Mouse (Mus musculus) layer of hippocampus, postnatal 14 days (tissue): ENCODE data around the gene Vwde. TPM values are rescaled to one million over a fixed set of nuclear protein-coding genes. Genes with fewer than 3 reads are reported as not detected.

Experiments used
- DNase-seq, 2 experiments: peaks; one replicate each; pipeline ENCODE4 v3.0.0; 2021 to 2022; ENCODE audit warnings: low spot score in 2 of 2, mixed read lengths in 1 of 2
- long read RNA-seq, 2 experiments: library from polyadenylated mRNA; stranded (forward); transcript quantifications; one replicate each; pipeline ENCODE4 v2.0.0; 2021
- total RNA-seq, 2 experiments: library from RNA; stranded (reverse); gene quantifications; 2 replicates each; pipeline ENCODE4 v1.2.3; 2021

The Vwde gene
- under 1 TPM in 1 of 2 experiments, not detected in 1; 0.07 TPM for total RNA-seq
- long read RNA-seq, experiment 1, result 0 reads
- long read RNA-seq, experiment 2, result 0 reads

- no peak for DNase-seq
Observed at GRCm38 (mm10) chr6:13224596-13225227, at the start of gene Vwde. Gene Vwde (minus strand): TSS chr6:13224965.

DNA sequence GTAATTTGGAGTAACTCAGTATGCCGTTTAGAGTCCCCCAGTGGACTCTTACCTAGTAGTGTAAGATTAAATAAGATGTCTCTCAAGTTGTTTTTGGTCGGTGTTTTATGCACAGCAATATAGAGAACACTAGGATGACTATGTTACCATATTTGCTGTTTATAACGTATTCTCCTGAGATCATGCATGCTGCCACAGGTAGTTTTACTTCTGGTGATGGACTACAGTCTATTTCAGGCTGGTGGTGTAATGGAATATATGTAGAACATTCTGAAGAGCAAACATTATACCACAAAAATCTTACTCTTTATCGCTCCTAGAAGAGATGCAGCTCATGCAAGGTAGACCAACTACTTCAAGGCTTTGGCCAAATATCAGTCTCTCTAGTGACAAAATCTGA lies 30.6 kb upstream of the Vwde start:
- no peak for DNase-seq

- no peak for DNase-seq
Observed at GRCm38 (mm10) chr6:13248317-13248969, 23.7 kb upstream of the Vwde start.

DNA sequence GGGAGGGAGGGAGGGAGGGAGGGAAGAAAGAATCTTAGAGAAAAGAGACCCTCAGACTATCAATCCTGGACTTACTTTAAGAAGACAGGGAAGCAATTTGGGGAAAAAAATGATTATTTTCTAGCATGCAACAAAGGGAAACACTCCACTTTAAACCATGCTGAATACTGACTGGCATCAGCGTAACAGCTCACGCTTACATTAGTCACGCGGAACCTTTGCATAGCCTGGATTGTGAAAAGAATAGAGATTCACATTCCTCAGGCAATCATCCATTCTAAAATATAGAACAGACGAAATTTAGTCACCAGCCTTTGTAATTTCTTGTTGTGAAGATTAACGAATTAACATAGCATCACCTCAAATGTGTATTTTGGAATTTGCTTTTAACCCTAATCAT lies 18.6 kb downstream of the Vwde start:
- no peak for DNase-seq

DNA sequence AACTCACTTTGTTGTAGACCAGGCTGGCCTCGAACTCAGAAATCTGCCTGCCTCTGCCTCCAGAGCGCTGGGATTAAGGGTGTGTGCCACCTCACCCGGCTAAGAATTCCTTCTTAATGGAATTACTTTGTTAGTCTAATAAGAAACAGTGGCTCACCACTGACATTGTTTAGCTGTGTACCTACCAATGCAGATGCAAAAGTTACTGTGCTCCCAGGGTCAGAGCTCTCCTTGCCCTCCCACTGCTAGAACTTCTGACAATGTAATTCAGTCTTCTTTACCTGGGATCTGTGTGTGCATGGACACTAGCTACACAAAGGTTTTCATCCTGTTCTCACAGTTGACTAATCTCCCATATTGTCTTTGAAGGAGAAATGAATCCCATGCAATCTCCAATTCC lies 27.3 kb downstream of the Vwde start:
- DNase-seq, result no peak

GRCm38 (mm10) chr6:13186836-13187235 lies 37.9 kb downstream of the Vwde start:
- DNase-seq, result no peak

- DNase-seq, result no peak
Observed at GRCm38 (mm10) chr6:13180061-13180460, 44.7 kb downstream of the Vwde start.

DNA sequence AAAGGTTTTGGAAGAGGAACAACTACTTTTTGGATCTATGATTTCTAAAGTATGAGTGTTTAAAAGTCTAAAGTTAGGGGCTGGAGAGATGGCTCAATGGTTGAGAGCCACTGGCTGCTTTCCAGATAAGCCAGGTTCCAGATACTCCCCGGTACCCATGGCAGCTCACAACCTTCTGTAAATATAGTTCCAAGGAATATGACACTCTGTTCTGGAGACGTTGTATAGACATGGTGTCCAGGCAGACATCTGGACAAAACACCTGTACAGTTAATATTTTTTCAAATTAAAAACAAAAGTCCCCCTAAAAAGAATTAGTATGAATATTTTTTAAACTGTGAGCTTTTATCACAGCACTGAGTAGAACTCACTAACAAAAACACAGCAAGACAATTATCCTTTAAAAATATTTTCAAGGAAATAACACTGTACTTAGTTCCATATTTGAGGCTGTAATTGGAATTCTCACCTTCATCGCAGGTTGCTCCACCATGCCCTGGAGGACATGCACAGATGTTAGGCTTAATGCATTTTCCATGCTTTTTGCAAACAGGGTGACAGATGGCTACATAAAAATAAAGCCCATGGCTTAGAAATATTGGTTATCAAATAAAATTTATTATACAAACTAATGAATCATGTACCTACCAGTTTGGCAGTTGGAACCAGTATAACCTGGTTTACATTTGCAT lies 55.2 kb downstream of the Vwde start:
- no peak for DNase-seq

DNA sequence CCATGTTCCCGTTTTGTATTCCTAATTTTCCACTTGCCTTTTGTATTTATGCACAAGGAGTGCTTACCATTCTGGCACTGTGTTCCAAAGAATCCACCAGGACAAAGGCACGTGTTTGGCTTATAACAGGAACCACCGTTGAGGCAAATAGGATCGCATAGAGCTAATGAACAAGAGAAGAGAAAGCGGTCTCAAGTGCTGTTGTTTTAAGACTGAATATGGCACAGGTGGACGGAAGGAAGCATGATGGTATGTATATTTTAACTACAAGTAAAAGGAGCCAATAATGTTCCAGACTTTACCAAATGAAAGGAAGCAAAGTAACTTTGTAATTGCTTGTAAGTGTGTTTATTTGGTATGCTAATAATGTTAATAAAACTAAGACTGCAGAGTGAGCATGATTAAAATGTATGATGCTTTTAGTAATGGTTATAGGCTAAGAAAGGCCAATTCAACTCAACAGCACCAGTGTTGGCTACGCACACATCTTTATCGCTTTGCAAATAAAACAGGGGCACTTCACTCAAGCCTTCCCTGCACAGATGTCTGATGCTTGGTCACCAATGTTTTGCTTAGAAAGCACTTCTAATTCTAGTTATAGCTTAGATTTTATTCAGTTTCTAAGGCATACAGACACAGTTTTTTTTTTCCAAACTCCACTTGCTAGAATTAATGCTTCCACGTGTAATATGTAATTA lies 58.4 kb downstream of the Vwde start:
- DNase-seq, result no peak

- DNase-seq, result peak in 1 of 2 experiments; percentile 22
Observed at GRCm38 (mm10) chr6:13159437-13159836, 65.3 kb downstream of the Vwde start.

- DNase-seq, result no peak
Observed at GRCm38 (mm10) chr6:13153888-13154697, 70.7 kb downstream of the Vwde start.

GRCm38 (mm10) chr6:13152062-13152640 lies 72.6 kb downstream of the Vwde start:
- peak; percentile 15 to 64 for DNase-seq

DNA sequence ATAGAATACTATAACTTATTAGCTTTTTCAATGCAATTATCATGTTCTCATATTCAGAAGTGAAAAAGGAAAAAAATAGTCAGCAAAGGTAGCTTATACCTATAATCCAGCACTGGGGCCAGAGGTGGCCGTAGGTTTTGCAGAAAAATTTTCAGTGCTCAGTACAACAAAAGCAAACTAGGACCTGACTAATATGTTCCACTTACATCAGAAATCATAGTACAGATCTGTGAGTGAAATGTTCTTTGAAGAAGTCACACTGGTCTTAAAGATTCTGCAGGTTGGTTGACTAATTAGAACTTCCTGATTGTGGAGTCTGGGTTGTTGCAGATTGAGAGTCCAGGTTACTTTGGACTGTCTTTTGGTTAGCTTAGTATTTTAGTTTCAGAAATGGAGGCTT lies 87.5 kb downstream of the Vwde start:
- DNase-seq, result no peak

DNA sequence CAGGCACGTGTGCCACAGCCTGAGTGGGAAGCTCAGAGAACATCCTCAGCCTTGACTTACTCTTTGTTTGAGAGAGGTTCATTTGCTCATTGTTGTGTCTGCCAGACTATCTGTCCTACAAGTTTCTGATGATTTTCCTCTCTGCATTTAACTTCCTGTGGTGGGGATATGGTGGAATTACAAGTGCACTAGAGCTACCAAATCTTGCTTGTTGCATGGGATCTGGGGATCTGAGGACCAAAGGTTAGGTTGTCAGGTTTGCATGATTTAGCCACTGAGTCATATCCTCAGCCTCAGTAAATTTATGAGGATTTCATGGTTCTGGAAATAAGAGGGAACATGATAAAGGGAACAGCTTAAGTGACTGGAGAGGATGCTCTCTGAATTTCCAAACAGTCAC lies 116.1 kb downstream of the Vwde start:
- DNase-seq, result no peak

Other genes starting within 250 kb of the Vwde start
- 100 to 1,000 TPM; 156 to 164 TPM for gene Tmem106b, start 155.2 kb downstream of the Vwde start, total RNA-seq